Mouse (Mus musculus) cerebellum, postnatal 14 days (tissue): ENCODE results near the gene Trim50.
"Not testable (repeated sequence)": the region's sequence is repeated elsewhere in the genome, so short reads cannot be mapped to it uniquely, and the experiment has no call there.

Experiments
- DNase-seq, 2 experiments: peaks; one replicate each; pipeline ENCODE4 v3.0.0; 2021; ENCODE audit warnings: mixed read lengths in 2 of 2

Trim50 gene

GRCm38 (mm10) chr5:135352995-135353394, at the start of gene Trim50:
Trim50 (plus strand) TSS chr5:135353295.
- no peak for DNase-seq

GRCm38 (mm10) chr5:135306321-135306965, 46.7 kb upstream of the Trim50 start:
- DNase-seq: no peak

GRCm38 (mm10) chr5:135316177-135316576, 36.9 kb upstream of the Trim50 start:
- DNase-seq: no peak

GRCm38 (mm10) chr5:135319856-135320255, 33.2 kb upstream of the Trim50 start:
- DNase-seq: no peak

- DNase-seq: no peak
These were observed 30.9 kb upstream of the Trim50 start for GRCm38 (mm10) chr5:135322197-135322596.

GRCm38 (mm10) chr5:135326121-135326659, 26.9 kb upstream of the Trim50 start:
- no peak for DNase-seq

- DNase-seq: no peak
These were observed 23.6 kb upstream of the Trim50 start for GRCm38 (mm10) chr5:135329471-135329870.

GRCm38 (mm10) chr5:135330201-135330600, 22.9 kb upstream of the Trim50 start:
- no peak for DNase-seq

- no peak for DNase-seq
These were observed 21.9 kb upstream of the Trim50 start for GRCm38 (mm10) chr5:135331161-135331560.

GRCm38 (mm10) chr5:135337575-135337974, 15.5 kb upstream of the Trim50 start:
- no peak for DNase-seq

GRCm38 (mm10) chr5:135345989-135346388, 7.1 kb upstream of the Trim50 start:
- no peak for DNase-seq

- DNase-seq: peak in 1 of 2 experiments; percentile 7
These were observed 6.7 kb upstream of the Trim50 start for GRCm38 (mm10) chr5:135346430-135346829.

- DNase-seq: no peak
These were observed 5.5 kb upstream of the Trim50 start for GRCm38 (mm10) chr5:135347511-135348011.

- no peak for DNase-seq
These were observed 3.2 kb upstream of the Trim50 start, which contains the start of gene Fkbp6 for GRCm38 (mm10) chr5:135349862-135350261. Fkbp6 (minus strand) TSS chr5:135350044.

- no peak for DNase-seq
These were observed 1.5 kb upstream of the Trim50 start for GRCm38 (mm10) chr5:135351606-135352005.

GRCm38 (mm10) chr5:135353564-135353963, 469 bp downstream of the Trim50 start:
- DNase-seq: peak in 1 of 2 experiments; percentile 44

- no peak for DNase-seq
These were observed 3.0 kb downstream of the Trim50 start for GRCm38 (mm10) chr5:135356090-135356489.

- DNase-seq: no peak
These were observed 4.5 kb downstream of the Trim50 start for GRCm38 (mm10) chr5:135357556-135357955.

GRCm38 (mm10) chr5:135359772-135360171, 6.7 kb downstream of the Trim50 start:
- DNase-seq: no peak

GRCm38 (mm10) chr5:135362572-135362971, 9.5 kb downstream of the Trim50 start:
- DNase-seq: no peak

GRCm38 (mm10) chr5:135363540-135363939, 10.4 kb downstream of the Trim50 start:
- DNase-seq: peak in 1 of 2 experiments; percentile 55

- peak in 1 of 2 experiments; percentile 41 for DNase-seq
These were observed 14.7 kb downstream of the Trim50 start for GRCm38 (mm10) chr5:135367841-135368240.

GRCm38 (mm10) chr5:135368312-135368711, 15.2 kb downstream of the Trim50 start:
- DNase-seq: no peak

- not testable (repeated sequence) for DNase-seq
These were observed 16.1 kb downstream of the Trim50 start for GRCm38 (mm10) chr5:135369196-135369595.
